Mouse (Mus musculus): ENCODE measurements around the gene Il6ra. TPM values are rescaled to one million over a fixed set of nuclear protein-coding genes. Genes with fewer than 3 reads are reported as not detected.

Il6ra gene
- polyA plus RNA-seq, 1 experiment from 2014 or later: 2.3 TPM

GRCm38 (mm10) chr3:89898870-89899510 is 14.0 kb downstream of the Il6ra start:
- no peak for ATAC-seq (ENCODE audit: low read depth)
- H3K27ac ChIP-seq (replicated peaks; ENCODE audit: low read depth, low read length): no peak overlapping the region
- H3K4me2 ChIP-seq (ENCODE audit: low read depth, low read length): no peak overlapping the region

GRCm38 (mm10) chr3:89898011-89898410 is 15.0 kb downstream of the Il6ra start:
- H3K9ac ChIP-seq (ENCODE audit: low read depth, low read length): no peak overlapping the region
- H3K27me3 ChIP-seq (replicated peaks; ENCODE audit: control insufficient read depth, insufficient read depth, low read length): no peaks in the 10 kb centered on the region
- WGBS: 65% methylated on average over 10 of the region's 10 CpGs
- no peaks in the 10 kb centered on the region for H3K36me3 ChIP-seq (ENCODE audit: control insufficient read depth, insufficient read depth, low read length)
- ATAC-seq (ENCODE audit: low read depth) (no peak), DNase-seq (ENCODE audit: low spot score) (no peak)
- H3K4me3 ChIP-seq (ENCODE audit: low read depth, low read length): no peak overlapping the region
- H3K4me2 ChIP-seq (ENCODE audit: low read depth, low read length): no peak overlapping the region
- no peaks in the 10 kb centered on the region for H3K9me3 ChIP-seq (ENCODE audit: control insufficient read depth, low read length)
- H3K27ac ChIP-seq (replicated peaks; ENCODE audit: low read depth, low read length): peak overlapping the region; percentile 45; the same call in 1 of the 2 replicates
- H3K4me1 ChIP-seq (ENCODE audit: control insufficient read depth, insufficient read depth, low read length): peaks cover 8% of the 10 kb centered on the region

More at GRCm38 (mm10) chr3:89898870-89899510, 14.0 kb downstream of the Il6ra start:
- Histone ChIP-seq H3K4me3 (ENCODE audit: low read depth, low read length) (no peak overlapping the region), H3K4me1 (ENCODE audit: control insufficient read depth, insufficient read depth, low read length) (peaks cover 8% of the 10 kb centered on the region), H3K36me3 (ENCODE audit: control insufficient read depth, insufficient read depth, low read length) (no peaks in the 10 kb centered on the region), H3K27me3 (replicated peaks; ENCODE audit: control insufficient read depth, insufficient read depth, low read length) (no peaks in the 10 kb centered on the region), H3K9ac (ENCODE audit: low read depth, low read length) (no peak overlapping the region), H3K9me3 (ENCODE audit: control insufficient read depth, low read length) (no peaks in the 10 kb centered on the region)
- 56% methylated on average over 5 of the region's 5 CpGs for WGBS
- DNase-seq (ENCODE audit: low spot score): peak; percentile 22

- DNase-seq (ENCODE audit: low spot score) (peak; percentile 63), ATAC-seq (ENCODE audit: low read depth) (peak; percentile 71)
- Histone ChIP-seq H3K9ac (ENCODE audit: low read depth, low read length) (no peak overlapping the region), H3K27me3 (replicated peaks; ENCODE audit: control insufficient read depth, insufficient read depth, low read length) (no peaks in the 10 kb centered on the region), H3K36me3 (ENCODE audit: control insufficient read depth, insufficient read depth, low read length) (no peaks in the 10 kb centered on the region), H3K4me3 (ENCODE audit: low read depth, low read length) (no peak overlapping the region), H3K4me2 (ENCODE audit: low read depth, low read length) (no peak overlapping the region), H3K4me1 (ENCODE audit: control insufficient read depth, insufficient read depth, low read length) (peaks cover 8% of the 10 kb centered on the region), H3K9me3 (ENCODE audit: control insufficient read depth, low read length) (no peaks in the 10 kb centered on the region), H3K27ac (replicated peaks; ENCODE audit: low read depth, low read length) (peak overlapping the region; percentile 48; the same call in 1 of the 2 replicates)
- 63% methylated on average over 8 of the region's 8 CpGs for WGBS
Measured at GRCm38 (mm10) chr3:89897204-89897796, 15.7 kb downstream of the Il6ra start.

- no peaks in the 10 kb centered on the region for H3K27me3 ChIP-seq (replicated peaks; ENCODE audit: control insufficient read depth, insufficient read depth, low read length)
- 25% methylated on average over 5 of the region's 5 CpGs for WGBS
Measured at GRCm38 (mm10) chr3:89896571-89896970, 16.4 kb downstream of the Il6ra start.

GRCm38 (mm10) chr3:89892517-89893106 is 20.4 kb downstream of the Il6ra start:
- Histone ChIP-seq H3K4me3 (ENCODE audit: low read depth, low read length) (no peak overlapping the region), H3K4me2 (ENCODE audit: low read depth, low read length) (no peak overlapping the region), H3K36me3 (ENCODE audit: control insufficient read depth, insufficient read depth, low read length) (no peaks in the 10 kb centered on the region), H3K27me3 (replicated peaks; ENCODE audit: control insufficient read depth, insufficient read depth, low read length) (no peaks in the 10 kb centered on the region), H3K27ac (replicated peaks; ENCODE audit: low read depth, low read length) (no peak overlapping the region), H3K9me3 (ENCODE audit: control insufficient read depth, low read length) (no peaks in the 10 kb centered on the region), H3K9ac (ENCODE audit: low read depth, low read length) (no peak overlapping the region), H3K4me1 (ENCODE audit: control insufficient read depth, insufficient read depth, low read length) (peaks cover 4% of the 10 kb centered on the region)
- 81% methylated on average over 5 of the region's 5 CpGs for WGBS
- ATAC-seq (ENCODE audit: low read depth) (no peak), DNase-seq (ENCODE audit: low spot score) (no peak)

More at GRCm38 (mm10) chr3:89896571-89896970, 16.4 kb downstream of the Il6ra start:
- no peaks in the 10 kb centered on the region for H3K36me3 ChIP-seq (ENCODE audit: control insufficient read depth, insufficient read depth, low read length)
- H3K9me3 ChIP-seq (ENCODE audit: control insufficient read depth, low read length): no peaks in the 10 kb centered on the region
- peaks cover 8% of the 10 kb centered on the region for H3K4me1 ChIP-seq (ENCODE audit: control insufficient read depth, insufficient read depth, low read length)
- ATAC-seq (ENCODE audit: low read depth) (no peak), DNase-seq (ENCODE audit: low spot score) (no peak)
- no peak overlapping the region for H3K4me2 ChIP-seq (ENCODE audit: low read depth, low read length)
- no peak overlapping the region for H3K9ac ChIP-seq (ENCODE audit: low read depth, low read length)
- H3K4me3 ChIP-seq (ENCODE audit: low read depth, low read length): no peak overlapping the region
- H3K27ac ChIP-seq (replicated peaks; ENCODE audit: low read depth, low read length): no peak overlapping the region

- no peaks in the 10 kb centered on the region for H3K27me3 ChIP-seq (replicated peaks; ENCODE audit: control insufficient read depth, insufficient read depth, low read length)
- DNase-seq (ENCODE audit: low spot score) (no peak), ATAC-seq (ENCODE audit: low read depth) (no peak)
- no peaks in the 10 kb centered on the region for H3K9me3 ChIP-seq (ENCODE audit: control insufficient read depth, low read length)
- H3K9ac ChIP-seq (ENCODE audit: low read depth, low read length): no peak overlapping the region
- no peak overlapping the region for H3K27ac ChIP-seq (replicated peaks; ENCODE audit: low read depth, low read length)
- H3K4me2 ChIP-seq (ENCODE audit: low read depth, low read length): no peak overlapping the region
- no peak overlapping the region for H3K4me3 ChIP-seq (ENCODE audit: low read depth, low read length)
- no peaks in the 10 kb centered on the region for H3K36me3 ChIP-seq (ENCODE audit: control insufficient read depth, insufficient read depth, low read length)
- no peaks in the 10 kb centered on the region; the same call in 1 of the 2 replicates for H3K4me1 ChIP-seq (ENCODE audit: control insufficient read depth, insufficient read depth, low read length)
Measured at GRCm38 (mm10) chr3:89891696-89892095, 21.3 kb downstream of the Il6ra start.

- no peak overlapping the region for H3K9ac ChIP-seq (ENCODE audit: low read depth, low read length)
- no peak overlapping the region for H3K4me3 ChIP-seq (ENCODE audit: low read depth, low read length)
- WGBS: 64% methylated on average over 8 of the region's 8 CpGs
- H3K27ac ChIP-seq (replicated peaks; ENCODE audit: low read depth, low read length): no peak overlapping the region
- no peaks in the 10 kb centered on the region for H3K9me3 ChIP-seq (ENCODE audit: control insufficient read depth, low read length)
- no peaks in the 10 kb centered on the region; the same call in 1 of the 2 replicates for H3K4me1 ChIP-seq (ENCODE audit: control insufficient read depth, insufficient read depth, low read length)
- H3K36me3 ChIP-seq (ENCODE audit: control insufficient read depth, insufficient read depth, low read length): no peaks in the 10 kb centered on the region
- ATAC-seq (ENCODE audit: low read depth) (no peak), DNase-seq (ENCODE audit: low spot score) (no peak)
- no peaks in the 10 kb centered on the region for H3K27me3 ChIP-seq (replicated peaks; ENCODE audit: control insufficient read depth, insufficient read depth, low read length)
- H3K4me2 ChIP-seq (ENCODE audit: low read depth, low read length): no peak overlapping the region
Measured at GRCm38 (mm10) chr3:89889841-89890430, 23.1 kb downstream of the Il6ra start.

- ATAC-seq (ENCODE audit: low read depth) (no peak), DNase-seq (ENCODE audit: low spot score) (no peak)
- Histone ChIP-seq H3K4me2 (ENCODE audit: low read depth, low read length) (no peak overlapping the region), H3K27ac (replicated peaks; ENCODE audit: low read depth, low read length) (no peak overlapping the region), H3K9me3 (ENCODE audit: control insufficient read depth, low read length) (no peaks in the 10 kb centered on the region), H3K36me3 (ENCODE audit: control insufficient read depth, insufficient read depth, low read length) (no peaks in the 10 kb centered on the region), H3K4me3 (ENCODE audit: low read depth, low read length) (no peak overlapping the region), H3K9ac (ENCODE audit: low read depth, low read length) (no peak overlapping the region), H3K4me1 (ENCODE audit: control insufficient read depth, insufficient read depth, low read length) (no peaks in the 10 kb centered on the region), H3K27me3 (replicated peaks; ENCODE audit: control insufficient read depth, insufficient read depth, low read length) (no peaks in the 10 kb centered on the region)
- 92% methylated on average over 7 of the region's 7 CpGs for WGBS
Measured at GRCm38 (mm10) chr3:89887582-89888230, 25.3 kb downstream of the Il6ra start.
